Mouse (Mus musculus): Measurements from ENCODE around the gene Ncl. TPM values are rescaled to one million over a fixed set of nuclear protein-coding genes. Genes with fewer than 3 reads are reported as not detected.

Ncl gene
- polyA plus RNA-seq, 1 experiment: 286 TPM

DNA sequence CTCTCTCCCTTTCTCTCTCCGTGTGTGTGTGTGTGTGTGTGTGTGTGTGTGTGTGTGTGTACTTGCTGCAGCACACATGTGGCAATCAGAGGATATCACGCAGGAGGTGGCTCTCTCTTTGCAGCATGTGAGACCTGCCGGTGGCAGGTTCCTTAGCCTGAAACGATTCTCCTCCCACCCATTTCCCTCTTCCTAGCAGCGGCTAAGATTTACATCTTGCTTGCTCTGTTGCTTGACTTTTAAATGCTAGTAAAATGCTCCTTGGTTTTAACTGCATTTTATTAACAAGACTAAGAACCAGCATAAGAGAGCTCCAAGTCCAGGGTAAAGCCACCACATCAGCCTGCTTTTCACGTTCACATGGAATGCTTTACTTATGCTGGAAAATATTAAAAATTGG, 19.5 kb upstream of the Ncl start:
- Histone ChIP-seq H3K79me3 (ENCODE audit: low read depth) (no peaks in the 10 kb centered on the region), H3K79me2 (ENCODE audit: control insufficient read depth, insufficient read depth) (no peaks in the 10 kb centered on the region), H3ac (ENCODE audit: control insufficient read depth, insufficient read length, low read depth) (no peak overlapping the region), H3K27me3 (ENCODE audit: control insufficient read depth, insufficient read depth, insufficient read length) (peaks cover 5% of the 10 kb centered on the region), H3K36me3 (ENCODE audit: control insufficient read depth, insufficient read depth) (no peaks in the 10 kb centered on the region), H3K4me3 (ENCODE audit: insufficient read depth, poor library complexity, severe bottlenecking) (no peak overlapping the region)
- no peak for TF ChIP-seq CEBPB (IDR thresholded peaks at IDR 0.05; ENCODE audit: low read depth)

GRCm38 (mm10) chr1:86376354-86376753, 17.2 kb upstream of the Ncl start:
- Histone ChIP-seq H3K27me3 (ENCODE audit: control insufficient read depth, insufficient read depth, insufficient read length) (no peaks in the 10 kb centered on the region), H3ac (ENCODE audit: control insufficient read depth, insufficient read length, low read depth) (no peak overlapping the region), H3K79me3 (ENCODE audit: low read depth) (no peaks in the 10 kb centered on the region), H3K4me3 (ENCODE audit: insufficient read depth, poor library complexity, severe bottlenecking) (no peak overlapping the region), H3K79me2 (ENCODE audit: control insufficient read depth, insufficient read depth) (no peaks in the 10 kb centered on the region), H3K36me3 (ENCODE audit: control insufficient read depth, insufficient read depth) (no peaks in the 10 kb centered on the region)
- TF ChIP-seq MAX (IDR thresholded peaks at IDR 0.05) (no peak), FOSL1 (IDR thresholded peaks at IDR 0.05; ENCODE audit: insufficient read depth, low read length, poor library complexity, severe bottlenecking) (no peak), MYOG (IDR thresholded peaks at IDR 0.05; ENCODE audit: control insufficient read depth, extremely low read depth, insufficient read length) (no peak), USF1 (IDR thresholded peaks at IDR 0.05; ENCODE audit: low read depth) (no peak), CEBPB (IDR thresholded peaks at IDR 0.05; ENCODE audit: low read depth) (no peak), CTCF (IDR thresholded peaks at IDR 0.05; ENCODE audit: control insufficient read depth, insufficient read depth, insufficient read length) (no peak), MYOD1 (IDR thresholded peaks at IDR 0.05; ENCODE audit: control insufficient read depth, insufficient read length, low read depth) (no peak)

DNA sequence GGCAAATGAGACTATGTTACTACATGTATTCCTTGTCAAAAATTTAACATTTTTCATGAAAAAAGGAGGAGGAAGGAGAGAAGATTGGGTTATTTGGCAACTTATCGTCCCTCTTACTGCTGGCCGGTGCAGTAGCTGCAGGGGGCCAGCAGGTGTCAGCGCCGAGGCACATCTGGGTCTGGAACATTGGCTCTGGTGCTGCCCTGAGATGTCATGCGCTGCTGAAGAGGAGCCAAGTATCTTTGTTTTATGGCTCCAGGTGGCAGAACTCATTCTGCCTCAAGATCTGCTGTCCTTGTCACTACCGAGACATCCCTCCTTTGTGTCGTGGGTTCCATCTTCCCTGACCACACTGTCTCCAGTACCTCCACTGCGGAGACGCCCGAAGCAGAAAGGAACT, 12.8 kb upstream of the Ncl start:
- no peaks in the 10 kb centered on the region for H3K27me3 ChIP-seq (ENCODE audit: control insufficient read depth, insufficient read depth, insufficient read length)
- TF ChIP-seq CTCF (IDR thresholded peaks at IDR 0.05; ENCODE audit: control insufficient read depth, insufficient read depth, insufficient read length) (peak; percentile 78), FOSL1 (IDR thresholded peaks at IDR 0.05; ENCODE audit: insufficient read depth, low read length, poor library complexity, severe bottlenecking) (no peak)

GRCm38 (mm10) chr1:86368086-86368485, 8.9 kb upstream of the Ncl start:
- TF ChIP-seq MYOG (IDR thresholded peaks at IDR 0.05; ENCODE audit: control insufficient read depth, extremely low read depth, insufficient read length): no peak
- no peak for TF ChIP-seq CTCF (IDR thresholded peaks at IDR 0.05; ENCODE audit: control insufficient read depth, insufficient read depth, insufficient read length)
- TF ChIP-seq CEBPB (IDR thresholded peaks at IDR 0.05; ENCODE audit: low read depth): no peak
- no peak for TF ChIP-seq USF1 (IDR thresholded peaks at IDR 0.05; ENCODE audit: low read depth)
- TF ChIP-seq MAX (IDR thresholded peaks at IDR 0.05): no peak
- TF ChIP-seq MYOD1 (IDR thresholded peaks at IDR 0.05; ENCODE audit: control insufficient read depth, insufficient read length, low read depth): no peak
- TF ChIP-seq FOSL1 (IDR thresholded peaks at IDR 0.05; ENCODE audit: insufficient read depth, low read length, poor library complexity, severe bottlenecking): no peak
- Histone ChIP-seq H3K79me2 (ENCODE audit: control insufficient read depth, insufficient read depth) (no peaks in the 10 kb centered on the region), H3K27me3 (ENCODE audit: control insufficient read depth, insufficient read depth, insufficient read length) (no peaks in the 10 kb centered on the region), H3K79me3 (ENCODE audit: low read depth) (no peaks in the 10 kb centered on the region), H3K4me3 (ENCODE audit: insufficient read depth, poor library complexity, severe bottlenecking) (no peak overlapping the region), H3K36me3 (ENCODE audit: control insufficient read depth, insufficient read depth) (no peaks in the 10 kb centered on the region), H3ac (ENCODE audit: control insufficient read depth, insufficient read length, low read depth) (no peak overlapping the region)

More for the DNA sequence above, 12.8 kb upstream of the Ncl start:
- Histone ChIP-seq H3K36me3 (ENCODE audit: control insufficient read depth, insufficient read depth) (no peaks in the 10 kb centered on the region), H3K79me2 (ENCODE audit: control insufficient read depth, insufficient read depth) (no peaks in the 10 kb centered on the region), H3ac (ENCODE audit: control insufficient read depth, insufficient read length, low read depth) (no peak overlapping the region), H3K79me3 (ENCODE audit: low read depth) (no peaks in the 10 kb centered on the region), H3K4me3 (ENCODE audit: insufficient read depth, poor library complexity, severe bottlenecking) (no peak overlapping the region)

- Histone ChIP-seq H3K4me3 (ENCODE audit: insufficient read depth, poor library complexity, severe bottlenecking) (no peak overlapping the region), H3K79me2 (ENCODE audit: control insufficient read depth, insufficient read depth) (peaks cover 29% of the 10 kb centered on the region), H3K79me3 (ENCODE audit: low read depth) (peaks cover 21% of the 10 kb centered on the region), H3K36me3 (ENCODE audit: control insufficient read depth, insufficient read depth) (no peaks in the 10 kb centered on the region), H3K27me3 (ENCODE audit: control insufficient read depth, insufficient read depth, insufficient read length) (no peaks in the 10 kb centered on the region), H3ac (ENCODE audit: control insufficient read depth, insufficient read length, low read depth) (no peak overlapping the region)
- TF ChIP-seq MYOD1 (IDR thresholded peaks at IDR 0.05; ENCODE audit: control insufficient read depth, insufficient read length, low read depth) (no peak), USF1 (IDR thresholded peaks at IDR 0.05; ENCODE audit: low read depth) (no peak), CEBPB (IDR thresholded peaks at IDR 0.05; ENCODE audit: low read depth) (no peak), MAX (IDR thresholded peaks at IDR 0.05) (no peak), CTCF (IDR thresholded peaks at IDR 0.05; ENCODE audit: control insufficient read depth, insufficient read depth, insufficient read length) (no peak), FOSL1 (IDR thresholded peaks at IDR 0.05; ENCODE audit: insufficient read depth, low read length, poor library complexity, severe bottlenecking) (no peak), MYOG (IDR thresholded peaks at IDR 0.05; ENCODE audit: control insufficient read depth, extremely low read depth, insufficient read length) (no peak)
Observed at GRCm38 (mm10) chr1:86363671-86364070, 4.5 kb upstream of the Ncl start.

DNA sequence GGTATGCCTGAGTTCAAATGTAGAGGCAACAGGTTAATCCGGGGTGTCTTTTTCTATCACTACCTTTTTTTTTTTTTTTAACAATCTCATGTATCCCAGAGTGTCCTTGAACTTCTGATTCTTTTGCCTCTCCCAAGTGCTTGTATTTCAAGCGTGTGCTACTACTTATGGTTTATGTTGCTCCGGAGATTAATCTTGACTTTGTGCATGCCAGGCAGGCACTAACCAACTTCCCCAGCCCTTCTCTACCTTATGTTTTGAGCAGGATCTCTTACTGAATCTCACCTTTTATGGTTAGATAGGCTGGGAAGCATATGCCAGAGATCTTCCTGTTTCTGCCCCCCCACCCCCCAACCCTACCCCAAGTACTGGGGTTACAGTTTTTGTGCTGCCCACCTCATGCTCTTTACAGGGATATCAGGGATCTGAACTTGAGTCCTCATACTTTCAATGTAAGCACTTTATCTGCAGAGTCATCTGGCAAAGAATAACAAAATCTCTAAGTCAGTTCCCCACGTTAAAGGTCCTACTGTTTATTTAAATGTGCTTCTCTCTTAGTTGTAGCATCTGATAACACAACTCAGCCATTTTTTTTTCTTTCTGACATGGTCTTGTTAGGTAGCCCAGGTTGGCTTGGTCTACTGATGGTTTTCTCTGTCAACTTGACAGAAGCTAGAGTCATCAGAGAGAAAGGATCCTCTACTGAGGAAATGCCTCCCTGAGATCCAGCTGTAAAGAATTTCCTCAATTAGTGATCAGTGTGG, 2.8 kb upstream of the Ncl start:
- no peak overlapping the region for H3ac ChIP-seq (ENCODE audit: control insufficient read depth, insufficient read length, low read depth)
- H3K36me3 ChIP-seq (ENCODE audit: control insufficient read depth, insufficient read depth): peaks cover 13% of the 10 kb centered on the region
- no peak overlapping the region for H3K4me3 ChIP-seq (ENCODE audit: insufficient read depth, poor library complexity, severe bottlenecking)
- H3K27me3 ChIP-seq (ENCODE audit: control insufficient read depth, insufficient read depth, insufficient read length): no peaks in the 10 kb centered on the region
- H3K79me3 ChIP-seq (ENCODE audit: low read depth): peaks cover 37% of the 10 kb centered on the region
- TF ChIP-seq CTCF (IDR thresholded peaks at IDR 0.05; ENCODE audit: control insufficient read depth, insufficient read depth, insufficient read length): no peak
- no peak for TF ChIP-seq FOSL1 (IDR thresholded peaks at IDR 0.05; ENCODE audit: insufficient read depth, low read length, poor library complexity, severe bottlenecking)
- TF ChIP-seq MYOG (IDR thresholded peaks at IDR 0.05; ENCODE audit: control insufficient read depth, extremely low read depth, insufficient read length): no peak
- no peak for TF ChIP-seq CEBPB (IDR thresholded peaks at IDR 0.05; ENCODE audit: low read depth)
- no peak for TF ChIP-seq MAX (IDR thresholded peaks at IDR 0.05)
- no peak for TF ChIP-seq USF1 (IDR thresholded peaks at IDR 0.05; ENCODE audit: low read depth)
- TF ChIP-seq MYOD1 (IDR thresholded peaks at IDR 0.05; ENCODE audit: control insufficient read depth, insufficient read length, low read depth): no peak
- peaks cover 45% of the 10 kb centered on the region for H3K79me2 ChIP-seq (ENCODE audit: control insufficient read depth, insufficient read depth)
